Mouse (Mus musculus) liver, embryonic 11.5 days (tissue): ENCODE data around the gene Caprin2. TPM values are rescaled to one million over a fixed set of nuclear protein-coding genes. Genes with fewer than 3 reads are reported as not detected.
"Not testable (repeated sequence)": the region's sequence is repeated elsewhere in the genome, so short reads cannot be mapped to it uniquely, and the experiment has no call there.

Experiments used
- ATAC-seq: fragments of 200-750 bp; cut with Nextera tagmentation; replicated peaks from 2 replicates; pipeline ENCODE4 v1.8.0; 2017; ENCODE audit warnings: moderate number of reproducible peaks, mild to moderate bottlenecking, moderate TSS enrichment, moderate library complexity; ENCODE audit not compliant: low FRiP score
- DNase-seq: peaks from one replicate; pipeline ENCODE4 v3.0.0-alpha.2; 2017; ENCODE audit warnings: low spot score
- H3K27ac ChIP-seq: fragments of 300-500 bp; sonication (generic); 2 replicates; pipeline ENCODE4 v1.5.1; 2014; ENCODE audit warnings: mild to moderate bottlenecking, low read depth, low read length, control low read depth
- H3K27me3 ChIP-seq: fragments of 300-500 bp; sonication (generic); replicated peaks from 2 replicates; pipeline ENCODE4 v1.6.1; 2014; ENCODE audit warnings: low read length, mixed read lengths; ENCODE audit not compliant: control insufficient read depth, insufficient read depth
- H3K36me3 ChIP-seq: fragments of 300-500 bp; sonication (generic); 2 replicates; pipeline ENCODE4 v1.6.1; 2014; ENCODE audit warnings: mild to moderate bottlenecking, low read length, moderate library complexity, mixed read lengths; ENCODE audit not compliant: control insufficient read depth, insufficient read depth
- H3K4me1 ChIP-seq: fragments of 300-500 bp; sonication (generic); replicated peaks from 2 replicates; pipeline ENCODE4 v1.6.1; 2014; ENCODE audit warnings: low read length, mixed read lengths; ENCODE audit not compliant: control insufficient read depth, insufficient read depth
- H3K4me2 ChIP-seq: fragments of 300-500 bp; sonication (generic); 2 replicates; pipeline ENCODE4 v1.6.1; 2014; ENCODE audit warnings: mild to moderate bottlenecking, control low read depth, moderate library complexity
- H3K4me3 ChIP-seq: fragments of 300-500 bp; sonication (generic); 2 replicates; pipeline ENCODE4 v1.5.1; 2014; ENCODE audit warnings: low read depth, low read length, control low read depth
- H3K9ac ChIP-seq: fragments of 300-500 bp; sonication (generic); 2 replicates; pipeline ENCODE4 v1.6.1; 2014; ENCODE audit warnings: low read depth, low read length, control low read depth
- H3K9me3 ChIP-seq: fragments of 300-500 bp; sonication (generic); 2 replicates; pipeline ENCODE4 v1.6.1; 2016; ENCODE audit warnings: low read length, inconsistent platforms, mixed read lengths; ENCODE audit not compliant: control insufficient read depth
- WGBS: fragments of 180-500 bp; shearing (Covaris S2); extraction: QIAGEN DNeasy Blood & Tissue Kit; methylation state at CpG from one replicate; pipeline ENCODE4 v1.1.7; 2014; 5-methylcytosine and 5-hydroxymethylcytosine counted together
- polyA plus RNA-seq: library from polyadenylated mRNA; unstranded; fragments of >200 nt; fragmentation: Nextera tagmentation; extraction: Ambion mirVana; gene quantifications from 2 replicates; pipeline ENCODE4 v1.2.1, GENCODE M21; 2014

Caprin2 gene
- 7.9 and 10.3 TPM in 2 replicates for polyA plus RNA-seq

DNA sequence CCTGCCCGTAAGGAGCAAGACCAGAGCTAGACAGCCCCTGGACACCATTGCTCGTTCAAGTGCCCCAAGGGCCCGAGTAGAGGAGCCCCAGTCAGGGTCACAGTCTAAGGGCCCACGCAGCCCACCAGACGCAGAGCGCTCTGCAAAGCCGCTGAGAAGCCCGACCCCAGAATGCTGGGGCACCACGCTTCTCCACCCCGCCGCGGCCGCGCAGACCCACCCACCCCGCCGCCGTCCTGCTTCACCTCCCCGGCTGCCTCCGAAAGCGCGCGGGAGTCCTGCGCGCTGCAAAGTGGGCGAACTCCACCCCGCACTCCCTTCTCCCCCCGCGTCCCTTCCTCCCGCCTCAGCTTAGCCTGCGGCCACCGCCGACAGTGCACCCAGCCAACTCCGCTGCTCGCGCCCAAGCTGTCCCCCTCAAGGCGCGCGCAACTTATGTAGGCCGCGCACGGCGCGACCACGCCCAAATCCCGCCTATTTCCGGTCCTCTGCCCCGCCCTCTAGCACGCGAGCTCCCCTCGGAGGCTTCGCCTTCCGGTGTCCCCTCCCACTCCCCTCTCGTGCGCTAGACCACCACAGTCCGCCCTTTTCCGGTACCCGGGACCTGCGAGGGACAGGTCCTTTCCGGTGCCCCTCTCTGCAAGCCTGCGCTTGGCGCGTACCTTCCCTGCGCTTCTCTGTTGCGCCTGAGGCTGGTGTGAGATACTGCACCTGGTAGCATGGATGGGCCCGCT is at the start of gene Caprin2:
TSS of gene Caprin2 (minus strand) at position 465 of the 734 bp plus-strand sequence.
- Histone ChIP-seq H3K9me3 (no peaks in the 10 kb centered on the region), H3K27ac (peak within 1 kb of the TSS; percentile 89), H3K4me2 (peak within 1 kb of the TSS; percentile 93), H3K27me3 (no peaks in the 10 kb centered on the region), H3K4me3 (peak within 1 kb of the TSS; percentile 77), H3K36me3 (no peaks in the 10 kb centered on the region), H3K9ac (peak within 1 kb of the TSS; percentile 85), H3K4me1 (peaks cover 8% of the 10 kb centered on the region)
- WGBS, result under 1% methylated on average over 64 of the region's 65 CpGs
- peak; percentile 97 for DNase-seq
- ATAC-seq, result peak; percentile 96

DNA sequence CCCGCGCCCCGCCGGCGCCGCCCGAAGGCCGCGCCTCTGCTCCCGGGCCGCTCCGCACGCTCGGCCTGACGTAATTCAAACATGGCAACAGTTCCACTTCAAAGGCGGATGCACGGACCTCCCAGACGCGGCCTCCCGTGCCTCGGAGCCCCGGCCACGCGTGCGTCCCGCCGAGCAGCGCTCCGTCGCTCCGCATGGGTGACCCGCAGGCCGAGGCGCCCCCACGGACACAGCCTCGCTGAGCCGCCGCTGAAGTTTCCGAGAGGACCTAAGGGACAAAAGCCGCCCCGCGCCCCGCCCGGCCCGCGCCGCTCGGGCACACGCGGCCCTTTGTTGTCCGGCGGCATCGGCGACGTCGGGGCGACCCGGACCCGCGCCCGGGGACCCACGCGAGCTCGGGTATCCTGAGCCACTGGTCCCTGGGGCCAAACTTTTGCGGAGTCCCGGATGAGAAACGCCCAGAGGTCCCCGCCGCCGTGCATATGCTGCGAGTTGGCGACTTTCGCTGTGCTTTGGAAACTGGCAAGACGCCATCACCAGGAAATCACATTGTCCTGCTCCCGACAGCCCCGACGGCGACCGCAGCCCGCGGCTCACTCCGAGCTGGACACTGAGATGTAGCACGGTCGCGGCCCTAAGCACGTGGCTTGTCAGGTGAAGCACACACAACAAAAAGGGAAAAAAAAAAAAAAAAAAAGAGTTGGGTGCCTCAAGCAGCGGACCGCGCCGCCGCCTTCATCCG is 48.9 kb upstream of the Caprin2 start:
- DNase-seq, result peak; percentile 84
- under 1% methylated on average over 87 of the region's 92 CpGs for WGBS
- Histone ChIP-seq H3K9me3 (no peaks in the 10 kb centered on the region), H3K27me3 (no peaks in the 10 kb centered on the region), H3K4me3 (peak overlapping the region; percentile 97), H3K9ac (peak overlapping the region; percentile 99), H3K4me1 (peaks cover 16% of the 10 kb centered on the region), H3K4me2 (peak overlapping the region; percentile 86), H3K27ac (peak overlapping the region; percentile 96), H3K36me3 (peaks cover 5% of the 10 kb centered on the region; the same call in 1 of the 2 replicates)
- peak; percentile 74 for ATAC-seq

DNA sequence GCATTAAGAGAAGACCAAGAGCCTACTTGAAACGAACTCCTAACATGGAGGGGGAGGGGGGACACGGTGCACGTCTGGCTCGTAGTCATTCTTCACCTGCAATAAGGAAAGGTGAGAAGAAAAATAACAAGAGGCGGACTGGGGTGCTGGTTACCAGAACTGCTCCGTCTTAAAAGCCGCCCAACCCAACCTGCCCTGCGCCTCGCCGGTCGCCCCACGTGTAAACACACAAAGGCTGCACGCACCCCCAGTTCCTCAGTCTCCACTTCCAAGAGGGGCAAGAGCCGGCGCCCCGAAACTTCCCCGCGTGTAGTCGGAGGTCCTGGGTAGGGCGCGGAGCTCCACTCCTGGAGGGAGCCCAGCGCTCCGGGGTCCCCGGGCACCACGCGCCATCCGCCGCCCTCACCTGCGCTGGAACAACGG is 48.3 kb upstream of the Caprin2 start:
- Histone ChIP-seq H3K9me3 (no peaks in the 10 kb centered on the region), H3K9ac (peak overlapping the region; percentile 99), H3K36me3 (peaks cover 5% of the 10 kb centered on the region; the same call in 1 of the 2 replicates), H3K4me1 (peaks cover 16% of the 10 kb centered on the region), H3K27ac (peak overlapping the region; percentile 96), H3K27me3 (no peaks in the 10 kb centered on the region), H3K4me2 (peak overlapping the region; percentile 86), H3K4me3 (peak overlapping the region; percentile 97)
- under 1% methylated on average over 30 of the region's 30 CpGs for WGBS
- ATAC-seq, result peak; percentile 18
- DNase-seq, result no peak

DNA sequence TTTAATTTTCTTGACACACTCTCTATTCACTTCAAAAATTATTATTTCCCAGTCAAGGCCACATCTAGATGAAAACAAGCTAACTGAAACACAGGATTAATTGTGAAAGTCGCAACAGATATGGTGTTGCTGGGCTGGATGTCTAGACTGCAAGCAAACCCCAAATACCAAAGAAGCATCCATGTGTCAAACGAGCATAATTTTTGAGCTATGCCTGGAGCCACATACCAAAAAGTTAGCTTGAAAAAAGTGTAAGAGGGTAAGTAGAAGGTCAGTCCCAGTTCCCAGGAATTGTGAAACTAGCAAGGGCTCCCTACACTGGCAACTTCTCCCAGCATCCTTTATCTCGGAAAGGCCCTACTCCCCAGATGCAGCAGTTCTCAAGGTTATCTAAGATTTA is 47.7 kb upstream of the Caprin2 start:
- H3K27me3 ChIP-seq, result no peaks in the 10 kb centered on the region
- peaks cover 16% of the 10 kb centered on the region for H3K4me1 ChIP-seq
- 32% methylated on average over 3 of the region's 3 CpGs for WGBS
- H3K27ac ChIP-seq, result no peak overlapping the region
- peaks cover 5% of the 10 kb centered on the region; the same call in 1 of the 2 replicates for H3K36me3 ChIP-seq
- peak overlapping the region; percentile 97 for H3K4me3 ChIP-seq
- H3K4me2 ChIP-seq, result peak overlapping the region; percentile 86
- ATAC-seq (no peak), DNase-seq (no peak)
- no peaks in the 10 kb centered on the region for H3K9me3 ChIP-seq
- peak overlapping the region; percentile 99 for H3K9ac ChIP-seq

DNA sequence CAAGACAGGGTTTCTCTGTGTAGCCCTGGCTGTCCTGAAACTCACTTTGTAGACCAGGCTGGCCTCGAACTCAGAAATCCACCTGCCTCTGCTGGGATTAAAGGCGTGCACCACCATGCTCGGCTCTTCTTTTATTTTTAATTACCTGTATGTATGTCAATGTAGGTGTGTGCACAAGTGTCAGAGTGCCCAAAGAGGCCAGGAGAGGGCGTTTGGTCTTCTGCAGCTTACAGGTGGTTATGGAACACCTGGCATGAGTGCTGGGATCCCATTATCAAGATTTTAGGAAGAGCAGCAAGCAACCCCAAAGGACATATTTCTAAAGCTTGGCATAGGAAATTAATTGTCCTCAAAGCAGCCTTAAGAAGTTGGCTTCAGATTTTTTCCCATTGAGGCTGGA is 46.4 kb upstream of the Caprin2 start:
- no peak overlapping the region for H3K4me2 ChIP-seq
- H3K27ac ChIP-seq, result no peak overlapping the region
- no peak overlapping the region for H3K9ac ChIP-seq
- H3K9me3 ChIP-seq, result no peaks in the 10 kb centered on the region
- no peak overlapping the region for H3K4me3 ChIP-seq
- peaks cover 23% of the 10 kb centered on the region for H3K4me1 ChIP-seq
- 82% methylated on average over 4 of the region's 4 CpGs for WGBS
- DNase-seq (no peak), ATAC-seq (no peak)
- H3K27me3 ChIP-seq, result no peaks in the 10 kb centered on the region
- H3K36me3 ChIP-seq, result peaks cover 5% of the 10 kb centered on the region; the same call in 1 of the 2 replicates

DNA sequence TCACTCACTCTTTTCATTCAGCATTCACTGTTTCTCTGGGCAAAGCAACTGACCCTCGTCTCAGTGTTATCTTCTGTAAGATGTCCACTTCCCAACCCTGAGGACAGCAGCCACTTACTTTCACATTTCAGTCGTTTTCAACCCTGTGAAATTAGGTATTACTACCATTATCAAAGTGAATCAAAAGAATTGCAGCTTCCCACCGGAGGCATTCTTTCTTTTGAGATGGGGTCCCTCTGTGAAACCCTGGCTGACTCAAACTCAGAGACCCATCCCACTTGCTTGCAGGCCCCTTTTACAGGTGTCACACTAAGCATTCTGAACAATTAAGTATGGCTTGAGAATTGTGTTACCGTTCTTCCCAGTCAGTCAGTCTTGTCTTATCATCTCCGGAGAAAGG is 45.8 kb upstream of the Caprin2 start:
- H3K4me2 ChIP-seq, result no peak overlapping the region
- no peak overlapping the region for H3K27ac ChIP-seq
- no peaks in the 10 kb centered on the region for H3K27me3 ChIP-seq
- H3K4me1 ChIP-seq, result peaks cover 20% of the 10 kb centered on the region
- no peak overlapping the region for H3K9ac ChIP-seq
- WGBS, result 64% methylated on average over 5 of the region's 5 CpGs
- no peak for DNase-seq
- peaks cover 5% of the 10 kb centered on the region; the same call in 1 of the 2 replicates for H3K36me3 ChIP-seq
- no peaks in the 10 kb centered on the region for H3K9me3 ChIP-seq
- H3K4me3 ChIP-seq, result no peak overlapping the region
- no peak for ATAC-seq

DNA sequence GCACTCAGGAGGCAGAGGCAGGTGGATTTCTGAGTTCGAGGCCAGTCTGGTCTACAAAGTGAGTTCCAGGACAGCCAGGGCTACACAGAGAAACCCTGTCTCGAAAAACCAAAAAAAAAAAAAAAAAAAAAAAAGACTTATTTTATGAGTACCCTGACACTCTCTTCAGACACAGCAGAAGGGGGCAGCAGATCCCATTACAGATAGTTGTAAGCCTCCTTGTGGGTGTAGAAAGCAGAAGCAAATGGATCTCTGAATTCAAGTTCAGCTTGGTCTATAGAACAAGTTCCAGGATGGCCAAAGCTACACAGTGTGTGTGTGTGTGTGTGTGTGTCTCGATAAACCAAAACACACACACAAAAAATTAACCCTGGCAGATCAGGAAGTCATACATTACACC is 44.3 kb upstream of the Caprin2 start:
- not testable (repeated sequence) for ATAC-seq, H3K9me3 ChIP-seq, H3K27ac ChIP-seq, H3K9ac ChIP-seq, H3K36me3 ChIP-seq, H3K4me2 ChIP-seq, H3K27me3 ChIP-seq, DNase-seq, H3K4me3 ChIP-seq
- WGBS, result 84% methylated on average over 2 of the region's 3 CpGs
- H3K4me1 ChIP-seq, result peaks cover 21% of the 10 kb centered on the region

DNA sequence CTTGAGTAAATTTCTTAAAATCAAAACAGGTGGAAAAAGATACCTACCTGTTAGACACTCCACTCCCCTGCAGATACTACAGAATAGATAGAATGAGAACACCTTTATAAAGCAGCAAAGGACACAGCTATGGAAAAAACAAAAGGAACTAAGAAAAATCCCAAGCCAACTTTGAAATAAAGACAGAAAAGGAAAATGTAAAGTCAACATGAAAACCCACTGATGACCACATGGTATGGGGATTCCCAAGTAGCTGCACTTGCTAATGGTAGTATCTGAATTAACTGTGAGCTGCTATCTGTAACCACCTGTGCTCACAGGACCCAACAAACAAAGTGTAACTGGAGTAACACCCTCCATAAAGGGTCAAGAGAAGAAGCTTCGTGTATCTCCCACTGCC is 41.7 kb upstream of the Caprin2 start:
- Histone ChIP-seq H3K4me3 (no peak overlapping the region), H3K36me3 (peaks cover 2% of the 10 kb centered on the region; the same call in 1 of the 2 replicates), H3K4me2 (no peak overlapping the region), H3K9me3 (no peaks in the 10 kb centered on the region), H3K27ac (no peak overlapping the region), H3K27me3 (no peaks in the 10 kb centered on the region), H3K4me1 (peaks cover 24% of the 10 kb centered on the region), H3K9ac (no peak overlapping the region)
- ATAC-seq (peak; percentile 44; the same call in 1 of the 2 replicates), DNase-seq (no peak)
- 44% methylated on average over 1 of the region's 1 CpGs for WGBS
